Mouse (Mus musculus): ENCODE results near the gene Tmem47. TPM values are rescaled to one million over a fixed set of nuclear protein-coding genes. Genes with fewer than 3 reads are reported as not detected.
A peak's percentile ranks its signal among the peaks of the same experiment; 100 is the strongest.

Gene Tmem47
- total RNA-seq, 1 experiment, result 26.5 TPM

- no peak overlapping the region for H3K4me3 ChIP-seq (ENCODE audit: insufficient read depth in 1 of 2, low read depth in 1 of 2, low read length in 2 of 2, poor library complexity in 1 of 2, severe bottlenecking in 1 of 2)
- no peaks in the 10 kb centered on the region for H3K4me1 ChIP-seq (ENCODE audit: control insufficient read depth in 2 of 2, insufficient read depth in 2 of 2, low read length in 2 of 2, poor library complexity in 1 of 2)
- H3K9me3 ChIP-seq (ENCODE audit: control insufficient read depth, insufficient read depth, low read depth, low read length), result no peaks in the 10 kb centered on the region
- TF ChIP-seq HCFC1 (IDR thresholded peaks at IDR 0.05; ENCODE audit: borderline replicate concordance, insufficient read depth, low read length), result no peak
- no peak for TF ChIP-seq CHD2 (IDR thresholded peaks at IDR 0.05; ENCODE audit: low read depth, low read length)
- no peak for TF ChIP-seq ZNF384 (IDR thresholded peaks at IDR 0.05; ENCODE audit: low read depth, low read length)
- no peak for TF ChIP-seq MAFK (IDR thresholded peaks at IDR 0.05; ENCODE audit: insufficient read depth, low read depth, low read length)
- TF ChIP-seq ZC3H11A (IDR thresholded peaks at IDR 0.05; ENCODE audit: borderline replicate concordance, low read depth, low read length), result no peak
- H3K9ac ChIP-seq (ENCODE audit: insufficient read depth, low read depth, low read length, poor library complexity, severe bottlenecking), result no peak overlapping the region
- in situ Hi-C loops (cut with MboI; ENCODE audit: low sequenced_read_pairs in 2 of 2, unreplicated experiment in 2 of 2), result no loop called here
- H3K36me3 ChIP-seq (ENCODE audit: control insufficient read depth, insufficient read depth, low read length, poor library complexity, severe bottlenecking), result no peaks in the 10 kb centered on the region
- DNase-seq (ENCODE audit: low read depth, low spot score), result no peak
- no peak overlapping the region for H3K27ac ChIP-seq (ENCODE audit: insufficient read depth, low read depth, low read length, poor library complexity, severe bottlenecking)
Observed at GRCm38 (mm10) chrX:81073834-81074233, 3.3 kb downstream of the Tmem47 start.

- Histone ChIP-seq H3K36me3 (ENCODE audit: control insufficient read depth, insufficient read depth, low read length, poor library complexity, severe bottlenecking) (no peaks in the 10 kb centered on the region), H3K4me3 (ENCODE audit: insufficient read depth in 1 of 2, low read depth in 1 of 2, low read length in 2 of 2, poor library complexity in 1 of 2, severe bottlenecking in 1 of 2) (no peak overlapping the region), H3K4me1 (ENCODE audit: control insufficient read depth in 2 of 2, insufficient read depth in 2 of 2, low read length in 2 of 2, poor library complexity in 1 of 2) (no peaks in the 10 kb centered on the region), H3K9ac (ENCODE audit: insufficient read depth, low read depth, low read length, poor library complexity, severe bottlenecking) (no peak overlapping the region), H3K9me3 (ENCODE audit: control insufficient read depth, insufficient read depth, low read depth, low read length) (no peaks in the 10 kb centered on the region), H3K27ac (ENCODE audit: insufficient read depth, low read depth, low read length, poor library complexity, severe bottlenecking) (no peak overlapping the region)
- in situ Hi-C loops (cut with MboI; ENCODE audit: low sequenced_read_pairs in 2 of 2, unreplicated experiment in 2 of 2), result no loop called here
- TF ChIP-seq ZC3H11A (IDR thresholded peaks at IDR 0.05; ENCODE audit: borderline replicate concordance, low read depth, low read length) (no peak), HCFC1 (IDR thresholded peaks at IDR 0.05; ENCODE audit: borderline replicate concordance, insufficient read depth, low read length) (no peak), MAFK (IDR thresholded peaks at IDR 0.05; ENCODE audit: insufficient read depth, low read depth, low read length) (no peak), CHD2 (IDR thresholded peaks at IDR 0.05; ENCODE audit: low read depth, low read length) (no peak), ZNF384 (IDR thresholded peaks at IDR 0.05; ENCODE audit: low read depth, low read length) (no peak)
- no peak for DNase-seq (ENCODE audit: low read depth, low spot score)
Observed at GRCm38 (mm10) chrX:81078522-81078921, 8.0 kb downstream of the Tmem47 start.

GRCm38 (mm10) chrX:81080996-81081395 is 10.5 kb downstream of the Tmem47 start:
- no peak overlapping the region for H3K27ac ChIP-seq (ENCODE audit: insufficient read depth, low read depth, low read length, poor library complexity, severe bottlenecking)
- H3K9ac ChIP-seq (ENCODE audit: insufficient read depth, low read depth, low read length, poor library complexity, severe bottlenecking), result no peak overlapping the region
- no peaks in the 10 kb centered on the region for H3K4me1 ChIP-seq (ENCODE audit: control insufficient read depth in 2 of 2, insufficient read depth in 2 of 2, low read length in 2 of 2, poor library complexity in 1 of 2)
- no peaks in the 10 kb centered on the region for H3K9me3 ChIP-seq (ENCODE audit: control insufficient read depth, insufficient read depth, low read depth, low read length)
- TF ChIP-seq HCFC1 (IDR thresholded peaks at IDR 0.05; ENCODE audit: borderline replicate concordance, insufficient read depth, low read length) (no peak), MAFK (IDR thresholded peaks at IDR 0.05; ENCODE audit: insufficient read depth, low read depth, low read length) (no peak), ZC3H11A (IDR thresholded peaks at IDR 0.05; ENCODE audit: borderline replicate concordance, low read depth, low read length) (no peak), ZNF384 (IDR thresholded peaks at IDR 0.05; ENCODE audit: low read depth, low read length) (no peak), CHD2 (IDR thresholded peaks at IDR 0.05; ENCODE audit: low read depth, low read length) (no peak)
- DNase-seq (ENCODE audit: low read depth, low spot score), result no peak
- no peak overlapping the region for H3K4me3 ChIP-seq (ENCODE audit: insufficient read depth in 1 of 2, low read depth in 1 of 2, low read length in 2 of 2, poor library complexity in 1 of 2, severe bottlenecking in 1 of 2)
- in situ Hi-C loops (cut with MboI; ENCODE audit: low sequenced_read_pairs in 2 of 2, unreplicated experiment in 2 of 2), result no loop called here
- no peaks in the 10 kb centered on the region for H3K36me3 ChIP-seq (ENCODE audit: control insufficient read depth, insufficient read depth, low read length, poor library complexity, severe bottlenecking)

GRCm38 (mm10) chrX:81085025-81085752 is 14.7 kb downstream of the Tmem47 start:
- Histone ChIP-seq H3K27ac (ENCODE audit: insufficient read depth, low read depth, low read length, poor library complexity, severe bottlenecking) (no peak overlapping the region), H3K36me3 (ENCODE audit: control insufficient read depth, insufficient read depth, low read length, poor library complexity, severe bottlenecking) (no peaks in the 10 kb centered on the region), H3K9ac (ENCODE audit: insufficient read depth, low read depth, low read length, poor library complexity, severe bottlenecking) (no peak overlapping the region), H3K9me3 (ENCODE audit: control insufficient read depth, insufficient read depth, low read depth, low read length) (no peaks in the 10 kb centered on the region), H3K4me1 (ENCODE audit: control insufficient read depth in 2 of 2, insufficient read depth in 2 of 2, low read length in 2 of 2, poor library complexity in 1 of 2) (no peaks in the 10 kb centered on the region), H3K4me3 (ENCODE audit: insufficient read depth in 1 of 2, low read depth in 1 of 2, low read length in 2 of 2, poor library complexity in 1 of 2, severe bottlenecking in 1 of 2) (no peak overlapping the region)
- DNase-seq (ENCODE audit: low read depth, low spot score), result no peak
- in situ Hi-C loops (cut with MboI; ENCODE audit: low sequenced_read_pairs in 2 of 2, unreplicated experiment in 2 of 2), result no loop called here
- TF ChIP-seq ZNF384 (IDR thresholded peaks at IDR 0.05; ENCODE audit: low read depth, low read length), result no peak

GRCm38 (mm10) chrX:81147416-81147815 is 76.9 kb downstream of the Tmem47 start:
- H3K27ac ChIP-seq (ENCODE audit: insufficient read depth, low read depth, low read length, poor library complexity, severe bottlenecking), result no peak overlapping the region; the same call in 1 of the 2 replicates
- peak; percentile 1 for DNase-seq (ENCODE audit: low read depth, low spot score)
- no peaks in the 10 kb centered on the region for H3K36me3 ChIP-seq (ENCODE audit: control insufficient read depth, insufficient read depth, low read length, poor library complexity, severe bottlenecking)
- in situ Hi-C loops (cut with MboI; ENCODE audit: low sequenced_read_pairs in 2 of 2, unreplicated experiment in 2 of 2), result no loop called here
- no peak overlapping the region for H3K9ac ChIP-seq (ENCODE audit: insufficient read depth, low read depth, low read length, poor library complexity, severe bottlenecking)
- no peaks in the 10 kb centered on the region for H3K9me3 ChIP-seq (ENCODE audit: control insufficient read depth, insufficient read depth, low read depth, low read length)
- H3K4me1 ChIP-seq (ENCODE audit: control insufficient read depth in 2 of 2, insufficient read depth in 2 of 2, low read length in 2 of 2, poor library complexity in 1 of 2), result no peaks in the 10 kb centered on the region
- no peak overlapping the region for H3K4me3 ChIP-seq (ENCODE audit: insufficient read depth in 1 of 2, low read depth in 1 of 2, low read length in 2 of 2, poor library complexity in 1 of 2, severe bottlenecking in 1 of 2)
- TF ChIP-seq ZC3H11A (IDR thresholded peaks at IDR 0.05; ENCODE audit: borderline replicate concordance, low read depth, low read length) (no peak), HCFC1 (IDR thresholded peaks at IDR 0.05; ENCODE audit: borderline replicate concordance, insufficient read depth, low read length) (no peak), ZNF384 (IDR thresholded peaks at IDR 0.05; ENCODE audit: low read depth, low read length) (no peak), CHD2 (IDR thresholded peaks at IDR 0.05; ENCODE audit: low read depth, low read length) (no peak), MAFK (IDR thresholded peaks at IDR 0.05; ENCODE audit: insufficient read depth, low read depth, low read length) (no peak)

Data from ES-E14 (cell line).